11 mouse cellular contexts compared by ENCODE assay signal in the genomic region with DNA sequence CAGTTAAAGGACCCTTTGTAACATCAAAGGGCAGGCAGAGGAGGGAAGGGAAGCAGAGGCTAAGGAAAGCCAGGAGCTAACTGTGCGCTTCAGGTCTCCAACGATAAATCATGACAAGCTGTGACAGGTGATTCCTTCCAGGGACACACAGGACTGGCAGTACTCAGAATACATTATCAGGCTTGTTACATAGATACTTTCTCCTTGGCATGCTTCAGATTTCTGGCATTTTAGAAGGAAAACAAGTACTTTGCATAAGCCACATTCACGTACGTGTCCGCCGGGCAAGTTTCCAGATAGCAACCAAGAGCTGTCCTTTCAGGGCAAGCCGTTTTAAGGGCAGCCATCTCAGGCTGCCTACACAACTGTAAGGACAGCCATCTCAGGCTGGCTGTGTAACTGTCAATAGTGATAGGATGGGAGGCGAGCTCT. TPM values are rescaled to one million over a fixed set of nuclear protein-coding genes. Genes with fewer than 3 reads are reported as not detected.
DNase-seq lines count a peak whose midpoint lies in the region; ATAC-seq lines count a peak whose summit lies in the region.
"Had no signal": no experiment of that assay in that cellular context is flagged by ENCODE, and none has a peak within 500 bp of the region (broad histone marks: within the 10 kb centered on the region; RNA-seq: fewer than 3 reads in every experiment).

No protein-coding gene starts in this region.

- peak; percentile 56 for DNase-seq in heart, adult 11 months
- no peak for DNase-seq in heart, adult 18-20 months
- DNase-seq in lung, postnatal 25 days (ENCODE audit: low spot score), result peak; percentile 12
- no peak for DNase-seq in lung, postnatal 10 days
- peak; percentile 8 for DNase-seq in embryo, embryonic 11.5 days (ENCODE audit: low read depth, low spot score)
- peak; percentile 69 for DNase-seq in mesoderm, embryonic 11.5 days (ENCODE audit: low read depth, low spot score)
- no peak for DNase-seq in gastrocnemius, postnatal 36 days
- DNase-seq: liver, embryonic 13.5 days had no signal

- 33% methylated on average over 8 of the region's 8 CpGs for WGBS in intestine, embryonic 15.5 days

- no peaks in the 10 kb centered on the region for H3K4me1 ChIP-seq in intestine, embryonic 15.5 days (replicated peaks)
- H3K4me1 ChIP-seq: liver, embryonic 13.5 days had no signal

- intact Hi-C loops in gastrocnemius, postnatal 36 days (cut with DNase I), result no loop called here

- no peak overlapping the region for H3K4me2 ChIP-seq in intestine, embryonic 15.5 days (replicated peaks)
- H3K4me2 ChIP-seq: hindbrain, embryonic 15.5 days; liver, embryonic 13.5 days had no signal

- no peak for ATAC-seq in intestine, embryonic 15.5 days

- H3K27me3 ChIP-seq in intestine, embryonic 15.5 days (replicated peaks), result no peaks in the 10 kb centered on the region
- H3K27me3 ChIP-seq: hindbrain, embryonic 15.5 days; liver, embryonic 13.5 days had no signal

- no peak overlapping the region for H3K27ac ChIP-seq in intestine, embryonic 15.5 days
- H3K27ac ChIP-seq: hindbrain, embryonic 15.5 days; liver, embryonic 13.5 days; stomach, postnatal 0 days had no signal

- no peak overlapping the region for H3K4me3 ChIP-seq in intestine, embryonic 15.5 days (replicated peaks)
- H3K4me3 ChIP-seq: hindbrain, embryonic 15.5 days; liver, embryonic 13.5 days had no signal

- H3K36me3 ChIP-seq in intestine, embryonic 15.5 days, result no peaks in the 10 kb centered on the region
- H3K36me3 ChIP-seq: hindbrain, embryonic 15.5 days; liver, embryonic 13.5 days had no signal

- no peaks in the 10 kb centered on the region for H3K9me3 ChIP-seq in intestine, embryonic 15.5 days
- H3K9me3 ChIP-seq: hindbrain, embryonic 15.5 days; liver, embryonic 13.5 days had no signal

- H3K9ac ChIP-seq in intestine, embryonic 15.5 days, result no peak overlapping the region
- H3K9ac ChIP-seq: hindbrain, embryonic 15.5 days; liver, embryonic 13.5 days had no signal

RNA-seq across cellular contexts. Expression of gene Tgm3, which starts 56.9 kb away (rescaled TPM):
- total RNA-seq in heart, adult 18-20 months (2021), result under 1 TPM in 1 of 2 experiments, not detected in 1; 0.21 TPM
- polyA plus RNA-seq in intestine, embryonic 15.5 days (2015; fragmentation: Nextera tagmentation; extraction: Ambion mirVana), result 0.05 TPM in 1 of 2 replicates, not detected in the other
- total RNA-seq in gastrocnemius, postnatal 36 days (2021), result not detected
- polyA plus RNA-seq: hindbrain, embryonic 15.5 days; liver, embryonic 13.5 days had no signal

Comparison
In these comparisons a context has a peak if more than half of its experiments do, and no peak if none do; other contexts are left out.
1. DNase-seq: peak in heart, adult 11 months (single experiment), lung, postnatal 25 days (single experiment), embryo, embryonic 11.5 days (single experiment) and mesoderm, embryonic 11.5 days (single experiment); none in heart, adult 18-20 months (0 of 2), lung, postnatal 10 days (single experiment) and gastrocnemius, postnatal 36 days (0 of 2).